Mouse (Mus musculus): ENCODE results near the gene Kidins220. TPM values are rescaled to one million over a fixed set of nuclear protein-coding genes. Genes with fewer than 3 reads are reported as not detected.
A peak's percentile ranks its signal among the peaks of the same experiment; 100 is the strongest.

Kidins220 gene
- polyA plus RNA-seq, 1 experiment from 2014 or later, result 8.7 TPM

DNA sequence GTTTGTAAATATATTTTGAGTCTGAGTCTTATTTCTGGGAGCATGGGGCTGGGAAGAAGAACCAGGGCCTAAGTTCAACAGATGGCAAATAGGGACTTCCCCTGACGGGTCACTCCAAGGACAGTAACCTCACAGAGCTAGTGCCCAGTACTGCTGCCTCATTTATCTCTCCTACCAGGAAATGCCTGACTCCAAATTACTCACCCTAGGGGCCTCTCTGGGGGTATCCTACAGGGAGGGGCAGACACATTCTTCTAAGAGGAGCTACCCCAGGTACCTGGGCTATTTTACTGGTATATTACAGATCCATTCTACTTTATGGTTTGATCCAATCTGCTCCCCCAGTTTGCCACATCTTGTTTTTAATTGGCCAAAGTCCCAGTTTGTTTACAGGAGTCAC is 114.7 kb downstream of the Kidins220 start:
- H3K4me2 ChIP-seq (ENCODE audit: low read depth, low read length), result no peak overlapping the region
- no peak for ATAC-seq (ENCODE audit: low read depth)
- H3K4me1 ChIP-seq (ENCODE audit: control insufficient read depth, low read depth, low read length), result no peaks in the 10 kb centered on the region
- no peaks in the 10 kb centered on the region for H3K36me3 ChIP-seq (ENCODE audit: control insufficient read depth, insufficient read depth)
- no peak overlapping the region for H3K9ac ChIP-seq (ENCODE audit: low read depth, low read length)
- 29% methylated on average over 1 of the region's 1 CpGs for WGBS (ENCODE audit: insufficient replicate concordance)
- H3K27me3 ChIP-seq (ENCODE audit: control insufficient read depth, insufficient read depth, low read depth, low read length), result peaks cover 15% of the 10 kb centered on the region
- no peak overlapping the region for H3K27ac ChIP-seq (ENCODE audit: low read length)
- H3K4me3 ChIP-seq (ENCODE audit: low read depth, low read length), result no peak overlapping the region
- no peaks in the 10 kb centered on the region for H3K9me3 ChIP-seq (replicated peaks; ENCODE audit: control insufficient read depth, low read length)

DNA sequence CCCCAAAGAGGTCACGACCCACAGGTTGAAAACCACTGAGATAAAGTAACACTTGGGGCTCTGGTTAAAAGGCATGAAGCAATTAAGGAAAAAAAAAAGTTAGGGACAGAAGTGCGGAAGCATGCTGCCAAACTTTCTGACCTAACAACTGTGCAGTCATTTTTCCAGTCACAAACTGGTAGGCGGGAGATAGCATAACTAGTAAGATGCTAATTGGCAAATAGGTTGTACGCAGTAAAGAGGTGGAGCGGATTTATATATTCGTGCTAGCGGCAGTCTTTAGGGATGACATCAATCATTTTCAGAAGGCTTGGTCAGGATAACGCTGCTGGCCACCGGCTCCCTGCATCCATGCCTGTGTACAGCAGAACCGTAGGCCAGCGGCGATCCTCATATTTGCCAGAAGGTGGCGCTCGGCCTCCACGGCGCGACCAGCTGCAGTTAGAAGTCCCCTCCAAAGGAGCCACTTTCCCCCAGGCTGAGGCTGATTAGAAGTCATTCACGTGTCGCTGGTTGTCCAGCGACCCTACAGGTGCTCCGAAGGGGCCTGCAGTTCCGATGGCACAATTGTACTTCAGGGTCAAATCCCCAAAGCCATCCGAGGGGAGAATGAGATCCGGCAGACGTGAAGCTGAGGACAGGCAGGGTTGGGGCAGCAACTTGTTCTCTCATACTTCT is 117.4 kb downstream of the Kidins220 start:
- ATAC-seq (ENCODE audit: low read depth), result peak; percentile 30; the same call in 1 of the 2 replicates
- Histone ChIP-seq H3K36me3 (ENCODE audit: control insufficient read depth, insufficient read depth) (no peaks in the 10 kb centered on the region), H3K4me3 (ENCODE audit: low read depth, low read length) (peak overlapping the region; percentile 34), H3K4me2 (ENCODE audit: low read depth, low read length) (peak overlapping the region; percentile 55), H3K4me1 (ENCODE audit: control insufficient read depth, low read depth, low read length) (no peaks in the 10 kb centered on the region; the same call in 1 of the 2 replicates), H3K27ac (ENCODE audit: low read length) (peak overlapping the region; percentile 75), H3K9ac (ENCODE audit: low read depth, low read length) (no peak overlapping the region), H3K9me3 (replicated peaks; ENCODE audit: control insufficient read depth, low read length) (no peaks in the 10 kb centered on the region), H3K27me3 (ENCODE audit: control insufficient read depth, insufficient read depth, low read depth, low read length) (peaks cover 42% of the 10 kb centered on the region)
- 8% methylated on average over 25 of the region's 25 CpGs for WGBS (ENCODE audit: insufficient replicate concordance)

DNA sequence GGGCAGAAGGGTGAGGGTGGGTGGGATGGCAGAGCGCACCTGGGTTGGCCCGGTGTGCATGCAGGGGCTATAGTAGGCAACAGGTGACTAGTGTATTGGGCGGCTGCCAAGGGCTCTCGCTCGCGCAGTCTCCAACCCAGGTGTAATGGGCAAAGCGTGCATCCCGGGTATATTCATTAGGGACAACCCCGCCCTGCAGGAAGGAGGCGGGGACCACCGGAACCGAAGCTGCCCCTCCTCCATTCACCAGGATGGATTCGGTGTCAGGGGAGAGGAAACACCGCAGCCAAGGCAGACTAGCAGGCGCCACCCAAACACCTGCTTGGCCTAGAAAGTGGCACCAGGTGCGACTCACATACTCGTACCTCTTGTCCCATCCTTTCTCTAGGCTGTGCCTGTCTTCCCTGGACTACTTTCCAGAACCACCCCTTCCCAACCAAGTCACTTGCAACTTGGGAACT is 118.1 kb downstream of the Kidins220 start:
- WGBS (ENCODE audit: insufficient replicate concordance), result 13% methylated on average over 17 of the region's 17 CpGs
- ATAC-seq (ENCODE audit: low read depth), result peak; percentile 36
- Histone ChIP-seq H3K4me2 (ENCODE audit: low read depth, low read length) (peak overlapping the region; percentile 55), H3K4me3 (ENCODE audit: low read depth, low read length) (peak overlapping the region; percentile 34), H3K9me3 (replicated peaks; ENCODE audit: control insufficient read depth, low read length) (no peaks in the 10 kb centered on the region), H3K9ac (ENCODE audit: low read depth, low read length) (no peak overlapping the region), H3K4me1 (ENCODE audit: control insufficient read depth, low read depth, low read length) (no peaks in the 10 kb centered on the region; the same call in none of the 2 replicates), H3K36me3 (ENCODE audit: control insufficient read depth, insufficient read depth) (no peaks in the 10 kb centered on the region), H3K27me3 (ENCODE audit: control insufficient read depth, insufficient read depth, low read depth, low read length) (peaks cover 48% of the 10 kb centered on the region), H3K27ac (ENCODE audit: low read length) (peak overlapping the region; percentile 75)

DNA sequence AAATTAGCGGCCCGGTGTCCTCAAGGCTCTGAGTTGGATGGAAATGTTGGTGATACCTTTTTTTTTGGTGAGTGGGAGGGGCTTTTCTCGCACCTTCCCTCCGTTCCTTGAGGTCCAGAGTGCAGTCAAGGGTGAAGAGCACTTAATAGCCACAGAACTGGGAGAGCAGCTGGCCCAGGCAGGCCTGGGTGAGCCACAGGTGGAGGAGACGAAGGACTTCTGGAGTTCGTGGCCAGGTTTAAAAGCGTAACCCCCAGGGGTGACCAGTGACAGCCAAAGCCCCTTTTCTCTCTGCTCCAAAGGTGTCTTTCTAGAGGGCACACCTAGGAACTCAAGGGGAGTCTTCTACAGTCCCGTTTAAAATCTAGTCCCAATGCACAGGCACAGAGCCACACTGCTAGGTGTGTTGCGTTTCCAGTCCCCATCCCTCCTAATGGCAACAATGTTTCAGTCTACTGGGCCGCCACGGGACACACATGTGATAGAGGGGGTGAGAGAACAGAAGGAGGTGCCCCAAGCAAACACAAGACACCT is 118.6 kb downstream of the Kidins220 start:
- 40% methylated on average over 11 of the region's 11 CpGs for WGBS (ENCODE audit: insufficient replicate concordance)
- peaks cover 53% of the 10 kb centered on the region for H3K27me3 ChIP-seq (ENCODE audit: control insufficient read depth, insufficient read depth, low read depth, low read length)

DNA sequence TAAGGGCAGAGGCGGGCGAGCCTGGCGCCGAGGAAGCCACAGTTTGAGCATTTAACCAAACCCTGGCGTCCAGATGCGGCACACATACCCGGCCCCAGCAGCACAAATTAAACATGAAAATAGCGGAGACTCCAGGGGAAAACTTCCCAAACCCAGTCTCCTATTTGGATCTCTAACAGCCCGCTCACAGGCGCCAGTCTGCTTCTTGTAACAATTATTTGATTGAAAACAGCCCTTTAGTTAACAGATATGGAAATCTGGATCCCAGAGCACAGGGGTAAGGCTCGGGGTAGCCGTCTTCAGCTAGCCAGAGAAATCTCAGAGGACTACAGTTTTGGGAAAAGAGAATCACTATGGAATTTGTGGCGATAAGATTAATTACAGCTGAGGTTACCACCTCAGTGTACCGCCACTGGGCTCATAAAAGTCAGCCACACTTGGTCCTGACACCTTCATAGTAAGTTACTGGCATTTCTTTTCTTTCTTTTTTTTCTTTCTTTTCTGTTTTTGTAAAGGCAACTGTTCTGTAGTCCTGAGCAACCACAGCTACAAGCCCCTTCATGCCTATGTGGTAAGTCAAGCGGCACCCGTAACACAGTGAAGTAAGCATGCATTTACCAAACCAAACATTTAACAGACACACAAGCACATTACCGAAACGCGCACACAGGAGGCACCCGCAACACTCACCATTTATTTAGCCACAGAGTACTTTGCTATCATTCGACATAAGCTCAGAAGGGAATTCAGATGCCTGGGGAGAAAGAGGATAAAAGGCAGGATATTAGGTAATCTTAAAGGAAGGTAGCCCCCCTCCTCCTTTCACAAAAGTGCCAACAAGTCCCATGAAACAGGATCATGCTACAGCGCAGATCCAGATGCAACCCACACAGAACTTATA is 120.1 kb downstream of the Kidins220 start:
- Histone ChIP-seq H3K27ac (ENCODE audit: low read length) (peak overlapping the region; percentile 45), H3K9ac (ENCODE audit: low read depth, low read length) (peak overlapping the region; percentile 63), H3K36me3 (ENCODE audit: control insufficient read depth, insufficient read depth) (no peaks in the 10 kb centered on the region), H3K4me1 (ENCODE audit: control insufficient read depth, low read depth, low read length) (no peaks in the 10 kb centered on the region; the same call in none of the 2 replicates), H3K27me3 (ENCODE audit: control insufficient read depth, insufficient read depth, low read depth, low read length) (peaks cover 69% of the 10 kb centered on the region), H3K4me3 (ENCODE audit: low read depth, low read length) (peak overlapping the region; percentile 67), H3K9me3 (replicated peaks; ENCODE audit: control insufficient read depth, low read length) (no peaks in the 10 kb centered on the region), H3K4me2 (ENCODE audit: low read depth, low read length) (peak overlapping the region; percentile 70)
- 3% methylated on average over 22 of the region's 22 CpGs for WGBS (ENCODE audit: insufficient replicate concordance)
- no peak for ATAC-seq (ENCODE audit: low read depth)

More for the DNA sequence above, 118.6 kb downstream of the Kidins220 start:
- peak overlapping the region; percentile 55 for H3K4me2 ChIP-seq (ENCODE audit: low read depth, low read length)
- no peak for ATAC-seq (ENCODE audit: low read depth)
- peak overlapping the region; percentile 17 for H3K4me3 ChIP-seq (ENCODE audit: low read depth, low read length)
- no peak overlapping the region for H3K27ac ChIP-seq (ENCODE audit: low read length)
- H3K4me1 ChIP-seq (ENCODE audit: control insufficient read depth, low read depth, low read length), result no peaks in the 10 kb centered on the region; the same call in none of the 2 replicates
- H3K9me3 ChIP-seq (replicated peaks; ENCODE audit: control insufficient read depth, low read length), result no peaks in the 10 kb centered on the region
- no peaks in the 10 kb centered on the region for H3K36me3 ChIP-seq (ENCODE audit: control insufficient read depth, insufficient read depth)
- no peak overlapping the region for H3K9ac ChIP-seq (ENCODE audit: low read depth, low read length)

DNA sequence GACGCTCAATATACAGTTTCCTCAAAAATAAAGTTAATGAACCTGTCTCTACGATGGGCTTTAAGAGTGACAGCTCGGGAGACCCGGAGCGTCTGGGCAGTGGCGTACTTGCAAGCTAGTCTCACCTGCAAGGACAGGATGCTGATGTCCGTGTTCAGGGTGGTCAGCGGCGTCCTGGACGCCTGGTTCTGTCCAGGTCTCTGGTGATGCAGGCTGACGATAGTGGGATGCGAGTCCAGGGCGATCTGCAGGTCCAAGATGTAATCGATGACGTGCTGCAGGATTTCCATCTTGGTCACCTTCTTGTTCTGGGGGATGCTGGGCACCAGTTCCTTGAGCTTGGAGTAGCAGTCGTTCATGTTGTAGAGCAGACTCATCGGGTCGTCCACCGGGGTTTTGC is 120.8 kb downstream of the Kidins220 start:
- peaks cover 76% of the 10 kb centered on the region for H3K27me3 ChIP-seq (ENCODE audit: control insufficient read depth, insufficient read depth, low read depth, low read length)
- H3K4me2 ChIP-seq (ENCODE audit: low read depth, low read length), result peak overlapping the region; percentile 70
- H3K36me3 ChIP-seq (ENCODE audit: control insufficient read depth, insufficient read depth), result no peaks in the 10 kb centered on the region
- peak overlapping the region; percentile 63 for H3K9ac ChIP-seq (ENCODE audit: low read depth, low read length)
- H3K27ac ChIP-seq (ENCODE audit: low read length), result peak overlapping the region; percentile 45; the same call in 1 of the 2 replicates
- H3K4me3 ChIP-seq (ENCODE audit: low read depth, low read length), result peak overlapping the region; percentile 67
- under 1% methylated on average over 19 of the region's 19 CpGs for WGBS (ENCODE audit: insufficient replicate concordance)
- no peak for ATAC-seq (ENCODE audit: low read depth)
- H3K9me3 ChIP-seq (replicated peaks; ENCODE audit: control insufficient read depth, low read length), result no peaks in the 10 kb centered on the region
- no peaks in the 10 kb centered on the region; the same call in none of the 2 replicates for H3K4me1 ChIP-seq (ENCODE audit: control insufficient read depth, low read depth, low read length)

DNA sequence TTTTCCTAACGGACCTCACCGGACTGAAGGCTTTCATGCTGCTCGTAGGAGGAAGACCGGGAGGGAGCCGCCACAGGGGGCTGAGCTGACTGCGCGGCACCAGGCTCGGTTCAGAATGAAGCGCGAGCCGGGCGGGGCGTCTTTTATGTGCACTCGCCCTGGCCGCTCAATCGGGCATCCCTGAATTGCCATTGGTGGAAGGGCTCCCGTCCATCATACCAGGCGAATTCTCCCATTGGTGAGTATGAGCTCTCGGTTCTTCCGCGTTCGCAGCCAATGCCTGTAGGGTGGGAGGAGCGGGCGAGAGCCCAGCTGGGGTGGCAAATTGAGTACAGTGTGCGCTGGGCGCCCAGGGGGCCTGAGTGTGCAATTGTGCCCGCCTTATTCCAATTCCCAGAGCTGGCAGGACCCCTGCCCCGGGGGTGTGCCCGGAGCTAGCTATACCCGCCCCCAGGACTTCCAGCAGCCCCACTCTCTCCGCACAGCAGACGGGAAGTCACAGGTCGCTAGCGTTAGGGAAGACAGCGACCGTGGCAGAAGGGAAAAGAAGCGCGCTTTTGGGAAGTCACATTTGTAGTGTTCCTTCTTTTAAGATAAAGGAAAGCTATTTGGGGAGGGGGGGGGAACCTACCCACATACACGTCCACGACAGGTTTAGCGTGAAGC is 121.4 kb downstream of the Kidins220 start:
- Histone ChIP-seq H3K9me3 (replicated peaks; ENCODE audit: control insufficient read depth, low read length) (no peaks in the 10 kb centered on the region), H3K36me3 (ENCODE audit: control insufficient read depth, insufficient read depth) (no peaks in the 10 kb centered on the region), H3K9ac (ENCODE audit: low read depth, low read length) (peak overlapping the region; percentile 63), H3K4me2 (ENCODE audit: low read depth, low read length) (peak overlapping the region; percentile 70), H3K4me1 (ENCODE audit: control insufficient read depth, low read depth, low read length) (no peaks in the 10 kb centered on the region; the same call in none of the 2 replicates), H3K27me3 (ENCODE audit: control insufficient read depth, insufficient read depth, low read depth, low read length) (peaks cover 81% of the 10 kb centered on the region), H3K4me3 (ENCODE audit: low read depth, low read length) (peak overlapping the region; percentile 67), H3K27ac (ENCODE audit: low read length) (peak overlapping the region; percentile 87)
- 0% methylated on average over 41 of the region's 41 CpGs for WGBS (ENCODE audit: insufficient replicate concordance)
- ATAC-seq (ENCODE audit: low read depth), result peak; percentile 79

DNA sequence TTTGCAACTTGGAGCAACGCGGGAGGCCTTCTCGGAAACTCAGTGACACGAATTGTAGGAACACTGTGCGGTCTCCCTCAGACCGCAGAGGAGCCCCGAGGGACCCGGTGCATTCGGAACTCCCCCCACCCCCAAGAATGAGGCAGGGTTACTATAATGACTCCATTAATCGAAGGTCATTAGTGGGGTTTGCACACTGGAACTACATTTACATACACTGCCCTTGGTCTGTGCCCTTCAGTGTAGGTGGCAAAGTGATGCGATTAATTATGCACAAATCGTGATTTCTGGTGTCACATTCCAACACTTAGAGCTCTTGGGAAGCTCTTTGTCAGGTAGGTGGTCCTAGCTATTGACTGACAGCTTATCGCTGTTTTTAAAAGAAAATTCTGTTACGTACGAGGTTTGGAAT is 121.9 kb downstream of the Kidins220 start:
- peaks cover 87% of the 10 kb centered on the region for H3K27me3 ChIP-seq (ENCODE audit: control insufficient read depth, insufficient read depth, low read depth, low read length)
- peak overlapping the region; percentile 62 for H3K9ac ChIP-seq (ENCODE audit: low read depth, low read length)
- no peaks in the 10 kb centered on the region for H3K9me3 ChIP-seq (replicated peaks; ENCODE audit: control insufficient read depth, low read length)
- peaks cover 2% of the 10 kb centered on the region for H3K4me1 ChIP-seq (ENCODE audit: control insufficient read depth, low read depth, low read length)
- 2% methylated on average over 15 of the region's 15 CpGs for WGBS (ENCODE audit: insufficient replicate concordance)
- H3K4me2 ChIP-seq (ENCODE audit: low read depth, low read length), result peak overlapping the region; percentile 70
- H3K27ac ChIP-seq (ENCODE audit: low read length), result peak overlapping the region; percentile 87
- ATAC-seq (ENCODE audit: low read depth), result no peak
- peak overlapping the region; percentile 67 for H3K4me3 ChIP-seq (ENCODE audit: low read depth, low read length)
- no peaks in the 10 kb centered on the region for H3K36me3 ChIP-seq (ENCODE audit: control insufficient read depth, insufficient read depth)
